Mouse (Mus musculus): ENCODE measurements around the gene Mroh2a. TPM values are rescaled to one million over a fixed set of nuclear protein-coding genes. Genes with fewer than 3 reads are reported as not detected.

Mroh2a gene
- polyA plus RNA-seq, 1 experiment from 2014 or later, result 0.46 TPM

DNA sequence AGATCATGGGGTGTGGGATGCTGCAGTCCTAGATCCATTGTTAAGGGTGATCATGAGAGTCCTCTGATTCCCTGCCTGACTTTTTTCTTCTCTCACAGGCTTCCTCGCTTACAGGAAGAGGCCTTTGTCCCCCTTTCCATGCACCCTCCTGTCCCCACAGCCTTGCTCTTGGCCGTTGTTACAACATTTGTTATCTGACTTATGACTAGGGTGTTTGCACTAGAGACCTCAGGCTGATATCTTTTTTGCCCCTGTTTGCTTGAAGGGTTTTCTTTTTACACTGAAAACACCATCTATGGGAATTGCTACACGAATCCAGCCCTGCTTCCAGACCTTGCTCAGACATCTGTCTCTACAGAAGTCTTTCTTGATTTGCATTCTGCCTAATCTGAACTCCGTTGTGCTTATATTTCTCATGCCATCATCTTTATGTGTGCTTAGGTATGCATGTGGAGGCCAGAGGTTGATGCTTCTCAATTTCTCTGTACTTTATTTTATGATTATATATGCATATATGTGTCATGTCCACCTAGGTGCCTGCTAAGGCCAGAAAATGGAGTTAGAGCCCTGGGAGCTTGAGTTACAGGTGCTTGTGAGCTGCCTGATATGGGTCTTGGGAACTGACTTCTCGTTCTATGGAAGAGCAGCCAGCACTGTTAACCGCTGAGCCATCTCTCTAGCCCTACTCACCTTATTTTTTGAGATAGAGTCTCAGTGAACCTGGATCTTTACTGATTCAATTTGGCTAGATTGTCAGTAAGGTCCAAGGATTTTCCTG, 78.4 kb downstream of the Mroh2a start:
- no peaks in the 10 kb centered on the region for H3K4me1 ChIP-seq
- H3K4me2 ChIP-seq, result no peak overlapping the region
- no peak for ATAC-seq
- H3K27ac ChIP-seq, result no peak overlapping the region
- no peak overlapping the region for H3K4me3 ChIP-seq
- H3K9me3 ChIP-seq (replicated peaks), result peaks cover 64% of the 10 kb centered on the region
- H3K9ac ChIP-seq, result no peak overlapping the region
- WGBS (ENCODE audit: insufficient replicate concordance), result 31% methylated on average over 6 of the region's 6 CpGs
- no peaks in the 10 kb centered on the region for H3K36me3 ChIP-seq
- no peaks in the 10 kb centered on the region for H3K27me3 ChIP-seq (replicated peaks)

GRCm38 (mm10) chr1:88306543-88306942, 79.8 kb downstream of the Mroh2a start:
- H3K36me3 ChIP-seq, result no peaks in the 10 kb centered on the region
- H3K4me3 ChIP-seq, result no peak overlapping the region
- no peak for ATAC-seq
- H3K27ac ChIP-seq, result no peak overlapping the region
- H3K9me3 ChIP-seq (replicated peaks), result peaks cover 55% of the 10 kb centered on the region
- H3K4me1 ChIP-seq, result no peaks in the 10 kb centered on the region
- no peak overlapping the region for H3K9ac ChIP-seq
- no peak overlapping the region for H3K4me2 ChIP-seq
- WGBS (ENCODE audit: insufficient replicate concordance), result 52% methylated on average over 1 of the region's 1 CpGs
- H3K27me3 ChIP-seq (replicated peaks), result no peaks in the 10 kb centered on the region

GRCm38 (mm10) chr1:88307180-88307579, 80.4 kb downstream of the Mroh2a start:
- 57% methylated on average over 12 of the region's 12 CpGs for WGBS (ENCODE audit: insufficient replicate concordance)
- Histone ChIP-seq H3K4me1 (no peaks in the 10 kb centered on the region), H3K4me2 (no peak overlapping the region), H3K27ac (no peak overlapping the region), H3K27me3 (replicated peaks) (no peaks in the 10 kb centered on the region), H3K9me3 (replicated peaks) (peaks cover 51% of the 10 kb centered on the region), H3K36me3 (no peaks in the 10 kb centered on the region), H3K9ac (no peak overlapping the region), H3K4me3 (no peak overlapping the region)
- ATAC-seq, result no peak

DNA sequence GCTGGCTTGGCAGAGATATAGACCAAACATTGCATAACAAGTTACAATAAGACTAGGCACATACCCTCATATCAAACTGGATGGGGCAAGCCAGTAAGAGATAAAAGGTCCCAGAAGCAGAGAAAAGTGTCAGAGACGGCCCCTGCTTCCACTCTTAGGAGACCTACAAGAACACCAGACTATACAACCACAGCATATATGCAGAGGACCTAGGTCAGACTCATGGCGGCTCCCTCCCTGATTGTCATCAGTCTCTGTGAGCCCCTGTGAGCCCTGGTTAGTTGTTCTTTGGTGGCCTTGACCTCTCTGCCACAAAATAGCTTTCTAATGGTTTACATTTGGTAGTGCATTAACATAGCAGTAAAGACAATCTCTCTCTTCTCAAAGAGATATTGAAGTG, 82.2 kb downstream of the Mroh2a start:
- H3K36me3 ChIP-seq, result no peaks in the 10 kb centered on the region
- no peak overlapping the region for H3K9ac ChIP-seq
- no peak overlapping the region for H3K4me3 ChIP-seq
- H3K9me3 ChIP-seq (replicated peaks), result peaks cover 43% of the 10 kb centered on the region
- no peak for ATAC-seq
- WGBS (ENCODE audit: insufficient replicate concordance), result 35% methylated on average over 2 of the region's 2 CpGs
- H3K27me3 ChIP-seq (replicated peaks), result no peaks in the 10 kb centered on the region
- no peak overlapping the region for H3K4me2 ChIP-seq
- no peak overlapping the region for H3K27ac ChIP-seq
- H3K4me1 ChIP-seq, result no peaks in the 10 kb centered on the region

DNA sequence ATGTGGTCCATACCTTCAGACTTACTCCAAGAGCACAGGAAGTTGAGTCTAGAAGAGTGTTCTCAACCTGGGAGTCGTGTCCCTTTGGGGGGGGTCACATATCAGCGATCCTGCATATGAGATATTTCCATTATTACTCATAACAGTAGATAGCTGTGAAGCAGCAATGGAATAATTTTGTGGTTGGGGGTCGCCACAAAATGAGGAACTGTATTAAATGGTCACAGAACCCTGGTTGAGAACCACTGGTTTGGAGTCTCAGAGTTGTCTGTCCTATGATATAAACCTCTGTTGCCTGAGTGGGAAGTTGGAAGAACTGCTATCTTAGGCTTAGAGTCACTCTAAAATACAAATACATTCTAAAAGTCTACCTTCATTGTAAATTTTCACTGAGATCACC, 83.1 kb downstream of the Mroh2a start:
- Histone ChIP-seq H3K36me3 (no peaks in the 10 kb centered on the region), H3K9ac (no peak overlapping the region), H3K4me3 (no peak overlapping the region), H3K4me2 (no peak overlapping the region), H3K27ac (no peak overlapping the region), H3K9me3 (replicated peaks) (peaks cover 40% of the 10 kb centered on the region), H3K27me3 (replicated peaks) (no peaks in the 10 kb centered on the region), H3K4me1 (no peaks in the 10 kb centered on the region)
- no peak for ATAC-seq
- WGBS (ENCODE audit: insufficient replicate concordance), result 31% methylated on average over 3 of the region's 3 CpGs

- Histone ChIP-seq H3K9me3 (replicated peaks) (peaks cover 40% of the 10 kb centered on the region), H3K27me3 (replicated peaks) (no peaks in the 10 kb centered on the region), H3K4me3 (no peak overlapping the region), H3K4me1 (no peaks in the 10 kb centered on the region), H3K27ac (no peak overlapping the region), H3K4me2 (no peak overlapping the region), H3K36me3 (no peaks in the 10 kb centered on the region), H3K9ac (no peak overlapping the region)
- whole genome bisulfite sequencing (ENCODE audit: insufficient replicate concordance), result 55% methylated on average over 3 of the region's 3 CpGs
- no peak for ATAC-seq
Observed at GRCm38 (mm10) chr1:88310349-88310748, 83.6 kb downstream of the Mroh2a start.

Other genes with a start within 250 kb of the Mroh2a start
- 13.3 and 13.4 TPM in 2 replicates for gene Usp40, start 218.4 kb upstream of the Mroh2a start, polyA plus RNA-seq (2016; fragmentation: Nextera tagmentation; extraction: Ambion mirVana)
- gene Ugt1a10, start 171.6 kb upstream of the Mroh2a start, polyA plus RNA-seq (2016; fragmentation: Nextera tagmentation; extraction: Ambion mirVana), result not detected in 2 replicates
- gene Ugt1a9, start 156.2 kb upstream of the Mroh2a start, polyA plus RNA-seq (2016; fragmentation: Nextera tagmentation; extraction: Ambion mirVana), result 0.10 and 0.14 TPM in 2 replicates
- gene Ugt1a8, start 139.2 kb upstream of the Mroh2a start, polyA plus RNA-seq (2016; fragmentation: Nextera tagmentation; extraction: Ambion mirVana), result not detected in 2 replicates
- 1.1 and 1.2 TPM in 2 replicates for gene Ugt1a7c, start 131.9 kb upstream of the Mroh2a start, polyA plus RNA-seq (2016; fragmentation: Nextera tagmentation; extraction: Ambion mirVana)
- 0.42 and 0.67 TPM in 2 replicates for gene Ugt1a6b, start 123.7 kb upstream of the Mroh2a start, polyA plus RNA-seq (2016; fragmentation: Nextera tagmentation; extraction: Ambion mirVana)
- gene Ugt1a6a, start 92.2 kb upstream of the Mroh2a start, polyA plus RNA-seq (2016; fragmentation: Nextera tagmentation; extraction: Ambion mirVana), result 1.3 and 2.1 TPM in 2 replicates
- not detected in 2 replicates for gene Ugt1a5, start 61.0 kb upstream of the Mroh2a start, polyA plus RNA-seq (2016; fragmentation: Nextera tagmentation; extraction: Ambion mirVana)
- not detected in 2 replicates for gene Ugt1a2, start 26.4 kb upstream of the Mroh2a start, polyA plus RNA-seq (2016; fragmentation: Nextera tagmentation; extraction: Ambion mirVana)
- gene Dnajb3, start 21.2 kb upstream of the Mroh2a start, polyA plus RNA-seq (2016; fragmentation: Nextera tagmentation; extraction: Ambion mirVana), result 11.9 and 13.8 TPM in 2 replicates
- gene Ugt1a1, start 15.0 kb upstream of the Mroh2a start, polyA plus RNA-seq (2016; fragmentation: Nextera tagmentation; extraction: Ambion mirVana), result not detected in 2 replicates
- gene Hjurp, start 50.6 kb downstream of the Mroh2a start, polyA plus RNA-seq (2016; fragmentation: Nextera tagmentation; extraction: Ambion mirVana), result 104 and 106 TPM in 2 replicates
- gene Trpm8, start 50.7 kb downstream of the Mroh2a start, polyA plus RNA-seq (2016; fragmentation: Nextera tagmentation; extraction: Ambion mirVana), result not detected in 2 replicates
- gene Spp2, start 180.0 kb downstream of the Mroh2a start, polyA plus RNA-seq (2016; fragmentation: Nextera tagmentation; extraction: Ambion mirVana), result 105 and 113 TPM in 2 replicates